9 mouse cellular contexts compared by ENCODE assay signal in the genomic region with DNA sequence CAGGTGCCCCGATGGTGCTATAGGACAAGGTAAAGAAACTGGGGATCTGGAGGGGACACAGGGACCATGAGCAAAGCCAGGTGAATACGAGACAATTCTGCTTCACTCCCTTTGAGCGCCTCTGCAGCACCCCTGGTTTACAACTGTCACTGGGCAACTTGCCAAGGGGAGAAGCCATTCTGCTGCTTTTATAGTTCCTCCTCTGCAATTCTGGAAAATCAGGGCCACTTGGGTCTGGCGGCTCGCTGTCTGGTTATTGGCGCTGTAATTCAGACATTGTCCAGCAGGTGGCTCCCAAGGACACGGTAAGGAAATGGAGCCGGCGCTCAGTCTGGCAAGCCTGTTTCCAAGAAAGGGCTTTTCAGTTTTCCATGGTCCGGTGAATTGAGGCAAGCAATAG. TPM values are rescaled to one million over a fixed set of nuclear protein-coding genes. Genes with fewer than 3 reads are reported as not detected.
DNase-seq lines count a peak whose midpoint lies in the region; ATAC-seq and TF ChIP-seq lines count a peak whose summit lies in the region.
"Had no signal": no experiment of that assay in that cellular context is flagged by ENCODE, and none has a peak within 500 bp of the region (broad histone marks: within the 10 kb centered on the region; RNA-seq: fewer than 3 reads in every experiment).

No protein-coding gene starts in this region.

- peaks cover 51% of the 10 kb centered on the region for H3K27me3 ChIP-seq in kidney, embryonic 15.5 days
- H3K27me3 ChIP-seq in cerebellum, adult 2 months (ENCODE audit: control insufficient read depth, insufficient read depth, low read length), result no peaks in the 10 kb centered on the region
- H3K27me3 ChIP-seq in kidney, embryonic 14.5 days (ENCODE audit: control insufficient read depth, insufficient read depth, low read length), result peaks cover 49% of the 10 kb centered on the region
- H3K27me3 ChIP-seq in limb, embryonic 14.5 days (ENCODE audit: control insufficient read depth, insufficient read depth, low read length), result peaks cover 42% of the 10 kb centered on the region
- H3K27me3 ChIP-seq in thymus, adult 2 months (ENCODE audit: control insufficient read depth, insufficient read depth, low read length), result peaks cover 14% of the 10 kb centered on the region; the same call in 1 of the 2 replicates

- no peak for TF ChIP-seq POLR2A in cerebellum, adult 2 months (IDR thresholded peaks at IDR 0.05; ENCODE audit: borderline replicate concordance, insufficient read depth, low read length)
- no peak for TF ChIP-seq POLR2A in limb, embryonic 14.5 days (IDR thresholded peaks at IDR 0.05; ENCODE audit: borderline replicate concordance, extremely low read depth, insufficient read depth, insufficient read length)
- no peak for TF ChIP-seq POLR2A in thymus, adult 2 months (IDR thresholded peaks at IDR 0.05; ENCODE audit: control insufficient read depth, extremely low read depth, insufficient read depth, low read length, poor library complexity)

- no peak overlapping the region for H3K4me2 ChIP-seq in kidney, embryonic 15.5 days
- no peak overlapping the region for H3K4me2 ChIP-seq in kidney, embryonic 14.5 days (replicated peaks; ENCODE audit: low read depth, low read length)
- H3K4me2 ChIP-seq in limb, embryonic 14.5 days (replicated peaks; ENCODE audit: low read depth, low read length, severe bottlenecking), result no peak overlapping the region; the same call in 1 of the 2 replicates
- H3K4me2 ChIP-seq: embryonic facial prominence, embryonic 13.5 days had no signal

- ATAC-seq in kidney, embryonic 15.5 days (replicated peaks; ENCODE audit: low FRiP score), result no peak
- ATAC-seq in kidney, embryonic 14.5 days (ENCODE audit: low FRiP score, low TSS enrichment), result peak; percentile 20; the same call in 1 of the 2 replicates
- peak; percentile 61; the same call in 1 of the 2 replicates for ATAC-seq in limb, embryonic 14.5 days (ENCODE audit: low FRiP score, low read depth)

- H3K36me3 ChIP-seq in kidney, embryonic 15.5 days, result no peaks in the 10 kb centered on the region
- H3K36me3 ChIP-seq in kidney, embryonic 14.5 days (ENCODE audit: control insufficient read depth, insufficient read depth, low read length), result no peaks in the 10 kb centered on the region
- H3K36me3 ChIP-seq in limb, embryonic 14.5 days (ENCODE audit: control insufficient read depth, insufficient read depth, low read length), result no peaks in the 10 kb centered on the region
- no peaks in the 10 kb centered on the region for H3K36me3 ChIP-seq in thymus, adult 2 months (ENCODE audit: control insufficient read depth, insufficient read depth, low read length)
- H3K36me3 ChIP-seq: embryonic facial prominence, embryonic 13.5 days had no signal

- H3K9me3 ChIP-seq in kidney, embryonic 15.5 days (replicated peaks), result no peaks in the 10 kb centered on the region
- H3K9me3 ChIP-seq in kidney, embryonic 14.5 days (ENCODE audit: control insufficient read depth, low read length), result no peaks in the 10 kb centered on the region
- no peaks in the 10 kb centered on the region for H3K9me3 ChIP-seq in limb, embryonic 14.5 days (ENCODE audit: control insufficient read depth, low read length)
- H3K9me3 ChIP-seq: embryonic facial prominence, embryonic 13.5 days had no signal

- DNase-seq in kidney, adult 18-20 months, result peak; percentile 91
- DNase-seq in cerebellum, adult 2 months, result peak; percentile 83 to 93
- peak; percentile 75 to 77 for DNase-seq in gastrocnemius, adult 8-10 months (ENCODE audit: low spot score in 2 of 2)
- DNase-seq in limb, embryonic 14.5 days (ENCODE audit: low spot score), result peak; percentile 85
- peak; percentile 84 for DNase-seq in ovary, postnatal 10 days (ENCODE audit: low spot score)
- DNase-seq in thymus, adult 2 months, result peak; percentile 82

- H3K9ac ChIP-seq in kidney, embryonic 15.5 days, result no peak overlapping the region
- H3K9ac ChIP-seq in kidney, embryonic 14.5 days (ENCODE audit: low read depth, low read length), result no peak overlapping the region
- H3K9ac ChIP-seq in limb, embryonic 14.5 days (ENCODE audit: low read depth, low read length, severe bottlenecking), result no peak overlapping the region
- H3K9ac ChIP-seq: embryonic facial prominence, embryonic 13.5 days had no signal

- WGBS in kidney, embryonic 15.5 days, result 10% methylated on average over 10 of the region's 10 CpGs
- WGBS in cerebellum, adult 2 months, result 10% methylated on average over 10 of the region's 10 CpGs
- WGBS in kidney, embryonic 14.5 days, result 11% methylated on average over 10 of the region's 10 CpGs
- 9% methylated on average over 10 of the region's 10 CpGs for WGBS in limb, embryonic 14.5 days
- WGBS in thymus, adult 2 months, result 9% methylated on average over 10 of the region's 10 CpGs

- no peak overlapping the region for H3K4me3 ChIP-seq in kidney, embryonic 15.5 days (replicated peaks)
- no peak overlapping the region for H3K4me3 ChIP-seq in cerebellum, adult 2 months (replicated peaks; ENCODE audit: insufficient read depth, low read depth, low read length)
- no peak overlapping the region for H3K4me3 ChIP-seq in kidney, embryonic 14.5 days (ENCODE audit: low read length)
- no peak overlapping the region for H3K4me3 ChIP-seq in limb, embryonic 14.5 days (replicated peaks; ENCODE audit: low read length)
- H3K4me3 ChIP-seq in thymus, adult 2 months (ENCODE audit: control insufficient read depth, insufficient read depth, low read length), result no peak overlapping the region
- H3K4me3 ChIP-seq: embryonic facial prominence, embryonic 13.5 days had no signal

- no peak overlapping the region for H3K27ac ChIP-seq in kidney, embryonic 15.5 days
- H3K27ac ChIP-seq in cerebellum, adult 2 months (ENCODE audit: insufficient read depth, low read length), result no peak overlapping the region
- no peak overlapping the region for H3K27ac ChIP-seq in kidney, embryonic 14.5 days (ENCODE audit: low read depth, low read length)
- H3K27ac ChIP-seq in limb, embryonic 14.5 days (replicated peaks; ENCODE audit: low read depth, low read length), result no peak overlapping the region
- H3K27ac ChIP-seq in thymus, adult 2 months (ENCODE audit: control insufficient read depth, insufficient read depth, low read length), result no peak overlapping the region
- H3K27ac ChIP-seq: embryonic facial prominence, embryonic 13.5 days had no signal

- TF ChIP-seq CTCF in cerebellum, adult 2 months (IDR thresholded peaks at IDR 0.05; ENCODE audit: borderline replicate concordance, insufficient read depth, low read depth, low read length), result peak; percentile 91
- peak; percentile 92 for TF ChIP-seq CTCF in thymus, adult 2 months (IDR thresholded peaks at IDR 0.05; ENCODE audit: borderline replicate concordance, control insufficient read depth, extremely low read depth, insufficient read depth, low read length, poor library complexity)

- H3K4me1 ChIP-seq in kidney, embryonic 15.5 days, result peaks cover 28% of the 10 kb centered on the region
- peaks cover 18% of the 10 kb centered on the region for H3K4me1 ChIP-seq in cerebellum, adult 2 months (ENCODE audit: control insufficient read depth, insufficient read depth, low read length)
- H3K4me1 ChIP-seq in kidney, embryonic 14.5 days (ENCODE audit: control insufficient read depth, insufficient read depth, low read length), result peaks cover 16% of the 10 kb centered on the region
- peaks cover 22% of the 10 kb centered on the region for H3K4me1 ChIP-seq in limb, embryonic 14.5 days (ENCODE audit: control insufficient read depth, insufficient read depth, low read length)
- peaks cover 10% of the 10 kb centered on the region for H3K4me1 ChIP-seq in thymus, adult 2 months (replicated peaks; ENCODE audit: control insufficient read depth, insufficient read depth, low read length)

RNA-seq across cellular contexts. Expression of a gene that starts 26.5 kb away (rescaled TPM):
- 17.8 and 18.5 TPM in 2 replicates for polyA plus RNA-seq in kidney, embryonic 15.5 days (2015; fragmentation: Nextera tagmentation; extraction: Ambion mirVana)
- polyA plus RNA-seq in cerebellum, adult 2 months (2012; rRNA removed), result 11.6 and 14.1 TPM in 2 replicates
- total RNA-seq in gastrocnemius, adult 8-10 months (2022), result 10 to 100 TPM; 47.5 to 82.4 (median 65.4) TPM
- 6.8 and 10.7 TPM in 2 replicates for polyA plus RNA-seq in kidney, embryonic 14.5 days (2014; fragmentation: Nextera tagmentation; extraction: Ambion mirVana)
- 22.6 and 30.1 TPM in 2 replicates for polyA plus RNA-seq in limb, embryonic 14.5 days (2012; rRNA removed)
- polyA plus RNA-seq in limb, embryonic 14.5 days (2014; fragmentation: Nextera tagmentation; extraction: Ambion mirVana), result 13.3 and 15.7 TPM in 2 replicates
- 138 and 152 TPM in 2 replicates for polyA plus RNA-seq in thymus, adult 2 months (2012; rRNA removed)

RNA-seq across cellular contexts. Expression of a gene that starts 51.9 kb away (rescaled TPM):
- polyA plus RNA-seq in kidney, embryonic 15.5 days (2015; fragmentation: Nextera tagmentation; extraction: Ambion mirVana), result 0.51 and 0.53 TPM in 2 replicates
- 2.9 and 3.1 TPM in 2 replicates for polyA plus RNA-seq in cerebellum, adult 2 months (2012; rRNA removed)
- 10 to 100 TPM; 32.3 to 43.2 (median 36.3) TPM for total RNA-seq in gastrocnemius, adult 8-10 months (2022)
- polyA plus RNA-seq in kidney, embryonic 14.5 days (2014; fragmentation: Nextera tagmentation; extraction: Ambion mirVana), result 0.20 and 0.24 TPM in 2 replicates
- polyA plus RNA-seq in limb, embryonic 14.5 days (2012; rRNA removed), result 3.8 and 4.5 TPM in 2 replicates
- polyA plus RNA-seq in limb, embryonic 14.5 days (2014; fragmentation: Nextera tagmentation; extraction: Ambion mirVana), result 0.48 and 0.52 TPM in 2 replicates
- polyA plus RNA-seq in thymus, adult 2 months (2012; rRNA removed), result 7.4 TPM in 2 replicates
